Mouse (Mus musculus) forebrain, postnatal 0 days (tissue): ENCODE results near the gene Gpsm3. TPM values are rescaled to one million over a fixed set of nuclear protein-coding genes. Genes with fewer than 3 reads are reported as not detected.

Experiments
- ATAC-seq: fragments of 200-750 bp; cut with Nextera tagmentation; 2 replicates; pipeline ENCODE4 v1.8.0; 2017; ENCODE audit warnings: mild to moderate bottlenecking, moderate library complexity
- DNase-seq: peaks from one replicate; pipeline ENCODE4 v3.0.0-alpha.2; 2015
- H3K27ac ChIP-seq: fragments of 300-500 bp; sonication (generic); 2 replicates; pipeline ENCODE4 v1.5.1; 2014; ENCODE audit warnings: low read depth, mild to moderate bottlenecking, antibody characterized with exemption, low read length, moderate library complexity, mixed read lengths
- H3K27me3 ChIP-seq: fragments of 300-500 bp; sonication (generic); 2 replicates; pipeline ENCODE4 v1.6.1; 2014; ENCODE audit warnings: mild to moderate bottlenecking, low read length, mixed read lengths; ENCODE audit not compliant: insufficient read depth
- H3K36me3 ChIP-seq: fragments of 300-500 bp; sonication (generic); 2 replicates; pipeline ENCODE4 v1.6.1; 2014; ENCODE audit warnings: mild to moderate bottlenecking, moderate library complexity; ENCODE audit not compliant: insufficient read depth
- H3K4me1 ChIP-seq: fragments of 300-500 bp; sonication (generic); 2 replicates; pipeline ENCODE4 v1.6.1; 2014; ENCODE audit warnings: antibody characterized with exemption; ENCODE audit not compliant: insufficient read depth
- H3K4me2 ChIP-seq: fragments of 300-500 bp; sonication (generic); 2 replicates; pipeline ENCODE4 v1.6.1; 2014; ENCODE audit warnings: low read depth, mild to moderate bottlenecking, moderate library complexity
- H3K4me3 ChIP-seq: fragments of 300-500 bp; sonication (generic); 2 replicates; pipeline ENCODE4 v1.5.1; 2014; ENCODE audit warnings: low read depth, low read length, mixed read lengths
- H3K9ac ChIP-seq: fragments of 300-500 bp; sonication (generic); 2 replicates; pipeline ENCODE4 v1.6.1; 2014; ENCODE audit warnings: mild to moderate bottlenecking
- H3K9me3 ChIP-seq: fragments of 300-500 bp; sonication (generic); 2 replicates; pipeline ENCODE4 v1.6.1; 2016; ENCODE audit warnings: low read length
- CTCF ChIP-seq: sonication (generic); IDR thresholded peaks from 2 replicates; pipeline ENCODE4 v1.5.1; 2016; ENCODE audit warnings: antibody characterized with exemption, control low read depth, low read depth
- WGBS: fragments of 180-500 bp; shearing (Covaris S2); extraction: QIAGEN DNeasy Blood & Tissue Kit; methylation state at CpG from one replicate; pipeline ENCODE4 v1.1.7; 2014; 5-methylcytosine and 5-hydroxymethylcytosine counted together
- polyA plus RNA-seq: library from polyadenylated mRNA; unstranded; fragments of >200 nt; fragmentation: Nextera tagmentation; extraction: Ambion mirVana; gene quantifications from 2 replicates; pipeline ENCODE4 v1.2.1, GENCODE M21; 2015
- total RNA-seq: library from RNA; depleted of rRNA; stranded (reverse); fragments of >200 nt; gene quantifications from 2 replicates; pipeline ENCODE4 v1.2.3, GENCODE M21; 2014

Gene Gpsm3
- total and polyA plus RNA-seq, 2 experiments from 2014 or later, result 2.4 to 4.6 TPM

DNA sequence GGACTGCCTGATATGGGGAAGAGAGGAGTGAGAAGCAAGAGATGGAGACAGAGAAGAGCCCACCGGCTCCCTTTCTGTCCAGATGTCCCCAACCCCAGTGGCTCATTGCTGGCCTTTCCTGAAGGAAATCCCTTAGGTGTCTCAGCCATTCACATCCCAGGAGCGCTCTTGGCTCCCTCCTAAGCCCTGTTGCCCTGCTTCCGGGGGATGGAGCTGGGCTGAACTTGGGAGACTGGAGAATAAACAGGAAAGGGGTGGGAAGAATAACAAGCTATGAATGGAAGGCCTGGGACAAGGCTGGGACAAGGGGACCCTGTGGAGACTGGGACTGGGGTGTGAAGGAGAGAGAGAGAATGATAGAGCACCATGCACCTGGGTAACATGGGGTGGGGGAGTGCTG, 24.8 kb upstream of the Gpsm3 start:
- no peak for ATAC-seq
- WGBS, result 66% methylated on average over 3 of the region's 3 CpGs

GRCm38 (mm10) chr17:34567311-34567710, 22.3 kb upstream of the Gpsm3 start:
- ATAC-seq, result no peak
- no peaks in the 10 kb centered on the region for H3K4me1 ChIP-seq
- H3K27me3 ChIP-seq, result no peaks in the 10 kb centered on the region
- H3K4me3 ChIP-seq, result no peak overlapping the region
- 68% methylated on average over 9 of the region's 9 CpGs for WGBS
- no peak overlapping the region for H3K4me2 ChIP-seq
- no peak overlapping the region for H3K9ac ChIP-seq
- no peak for TF ChIP-seq CTCF
- no peak overlapping the region for H3K27ac ChIP-seq
- DNase-seq, result no peak
- no peaks in the 10 kb centered on the region for H3K36me3 ChIP-seq
- no peaks in the 10 kb centered on the region for H3K9me3 ChIP-seq

More for the DNA sequence above, 24.8 kb upstream of the Gpsm3 start:
- no peak for DNase-seq
- no peak overlapping the region for H3K9ac ChIP-seq
- H3K27me3 ChIP-seq, result no peaks in the 10 kb centered on the region
- no peak overlapping the region for H3K4me3 ChIP-seq
- no peaks in the 10 kb centered on the region for H3K4me1 ChIP-seq
- no peaks in the 10 kb centered on the region for H3K36me3 ChIP-seq
- no peak for TF ChIP-seq CTCF
- 0 out of 2 replicates have a peak overlapping the region, but pooled peaks have one; percentile 54 for H3K27ac ChIP-seq
- no peak overlapping the region for H3K4me2 ChIP-seq
- no peaks in the 10 kb centered on the region for H3K9me3 ChIP-seq

- TF ChIP-seq CTCF, result no peak
- 81% methylated on average over 13 of the region's 13 CpGs for WGBS
- no peak overlapping the region for H3K4me3 ChIP-seq
- no peaks in the 10 kb centered on the region for H3K9me3 ChIP-seq
- no peaks in the 10 kb centered on the region for H3K4me1 ChIP-seq
- no peaks in the 10 kb centered on the region for H3K36me3 ChIP-seq
- H3K4me2 ChIP-seq, result no peak overlapping the region
- H3K27ac ChIP-seq, result no peak overlapping the region
- H3K27me3 ChIP-seq, result no peaks in the 10 kb centered on the region
- H3K9ac ChIP-seq, result no peak overlapping the region
- DNase-seq (no peak), ATAC-seq (no peak)
Measured at GRCm38 (mm10) chr17:34568421-34568820, 21.2 kb upstream of the Gpsm3 start.

DNA sequence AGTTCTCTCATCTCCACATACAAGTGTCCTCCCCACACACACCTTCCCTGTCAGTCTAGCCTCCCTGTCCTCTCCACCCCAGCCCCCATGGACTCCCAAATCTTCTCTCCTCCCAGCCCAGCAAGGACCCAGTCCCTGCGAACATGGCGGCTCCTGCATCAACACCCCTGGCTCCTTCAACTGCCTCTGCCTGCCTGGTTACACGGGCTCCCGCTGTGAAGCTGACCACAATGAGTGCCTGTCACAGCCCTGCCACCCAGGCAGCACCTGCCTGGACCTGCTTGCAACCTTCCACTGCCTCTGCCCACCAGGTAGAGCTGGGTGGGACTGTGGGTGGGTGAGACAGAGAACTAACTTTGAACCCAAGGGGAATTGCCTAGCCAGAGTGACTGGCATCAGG, 19.7 kb upstream of the Gpsm3 start:
- 70% methylated on average over 4 of the region's 4 CpGs for WGBS
- H3K9ac ChIP-seq, result no peak overlapping the region
- no peak for ATAC-seq
- no peak for DNase-seq
- H3K27me3 ChIP-seq, result no peaks in the 10 kb centered on the region
- H3K4me1 ChIP-seq, result no peaks in the 10 kb centered on the region
- H3K4me3 ChIP-seq, result no peak overlapping the region
- H3K36me3 ChIP-seq, result no peaks in the 10 kb centered on the region
- no peak overlapping the region for H3K27ac ChIP-seq
- H3K9me3 ChIP-seq, result no peaks in the 10 kb centered on the region
- no peak for TF ChIP-seq CTCF
- no peak overlapping the region for H3K4me2 ChIP-seq

- 13% methylated on average over 5 of the region's 5 CpGs for WGBS
- Histone ChIP-seq H3K4me2 (no peak overlapping the region), H3K4me1 (no peaks in the 10 kb centered on the region), H3K9me3 (no peaks in the 10 kb centered on the region), H3K36me3 (no peaks in the 10 kb centered on the region), H3K27ac (no peak overlapping the region), H3K4me3 (no peak overlapping the region), H3K27me3 (no peaks in the 10 kb centered on the region), H3K9ac (no peak overlapping the region)
- TF ChIP-seq CTCF, result peak; percentile 53
- ATAC-seq (no peak), DNase-seq (no peak)
Measured at GRCm38 (mm10) chr17:34571875-34572274, 17.7 kb upstream of the Gpsm3 start.

GRCm38 (mm10) chr17:34572361-34572760, 17.2 kb upstream of the Gpsm3 start:
- Histone ChIP-seq H3K4me2 (no peak overlapping the region), H3K9ac (no peak overlapping the region), H3K27ac (no peak overlapping the region), H3K27me3 (no peaks in the 10 kb centered on the region), H3K36me3 (no peaks in the 10 kb centered on the region), H3K4me3 (no peak overlapping the region), H3K9me3 (no peaks in the 10 kb centered on the region), H3K4me1 (no peaks in the 10 kb centered on the region)
- TF ChIP-seq CTCF, result no peak
- no peak for ATAC-seq
- WGBS, result 13% methylated on average over 15 of the region's 15 CpGs
- no peak for DNase-seq

- Histone ChIP-seq H3K9me3 (no peaks in the 10 kb centered on the region), H3K27ac (no peak overlapping the region), H3K36me3 (no peaks in the 10 kb centered on the region), H3K27me3 (no peaks in the 10 kb centered on the region), H3K9ac (no peak overlapping the region), H3K4me1 (no peaks in the 10 kb centered on the region), H3K4me3 (no peak overlapping the region), H3K4me2 (no peak overlapping the region)
- DNase-seq, result no peak
- ATAC-seq, result no peak
- no peak for TF ChIP-seq CTCF
- WGBS, result 67% methylated on average over 5 of the region's 5 CpGs
Measured at GRCm38 (mm10) chr17:34576577-34576976, 13.0 kb upstream of the Gpsm3 start.

- Histone ChIP-seq H3K36me3 (no peaks in the 10 kb centered on the region), H3K4me3 (no peak overlapping the region), H3K27ac (no peak overlapping the region), H3K4me2 (no peak overlapping the region), H3K9ac (no peak overlapping the region), H3K27me3 (no peaks in the 10 kb centered on the region), H3K4me1 (no peaks in the 10 kb centered on the region), H3K9me3 (no peaks in the 10 kb centered on the region)
- ATAC-seq, result no peak
- TF ChIP-seq CTCF, result no peak
- no peak for DNase-seq
- WGBS, result 83% methylated on average over 3 of the region's 3 CpGs
Measured at GRCm38 (mm10) chr17:34578070-34578469, 11.5 kb upstream of the Gpsm3 start.
